Mouse (Mus musculus): ENCODE results near the gene Vps26b.

DNA sequence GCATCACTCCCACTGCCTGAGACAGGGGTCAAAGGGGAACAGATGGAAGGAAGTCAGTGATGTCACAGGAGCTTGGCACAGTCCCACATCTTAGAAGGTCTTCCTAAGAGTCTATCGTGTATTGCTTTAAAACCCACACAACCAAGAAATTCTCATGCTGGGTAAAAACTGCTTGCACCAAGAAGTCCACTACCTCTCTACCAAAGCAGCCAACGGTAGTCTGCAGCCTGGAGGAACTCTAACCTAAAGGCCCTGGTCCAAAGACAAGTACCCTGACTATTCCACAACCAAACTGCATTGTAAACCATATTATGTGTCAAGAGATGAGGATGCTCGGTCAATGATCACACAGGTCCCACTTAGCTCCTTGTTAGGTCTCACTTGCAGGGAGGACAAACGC, 39.7 kb downstream of the Vps26b start:
- TF ChIP-seq CTCF (IDR thresholded peaks at IDR 0.05; ENCODE audit: control insufficient read depth, insufficient read depth, insufficient read length) (no peak), FOSL1 (IDR thresholded peaks at IDR 0.05; ENCODE audit: insufficient read depth, low read length, poor library complexity, severe bottlenecking) (no peak), USF1 (IDR thresholded peaks at IDR 0.05; ENCODE audit: low read depth) (no peak)

All from C2C12 (cell line).